Mouse (Mus musculus): ENCODE measurements around the gene Gpx8. TPM values are rescaled to one million over a fixed set of nuclear protein-coding genes. Genes with fewer than 3 reads are reported as not detected.
"Not testable (repeated sequence)": the region's sequence is repeated elsewhere in the genome, so short reads cannot be mapped to it uniquely, and the experiment has no call there.

Gpx8 gene
- polyA plus RNA-seq, 1 experiment from 2014 or later = 91.0 TPM

GRCm38 (mm10) chr13:113032831-113033230 lies 13.4 kb downstream of the Gpx8 start:
- no peaks in the 10 kb centered on the region for H3K36me3 ChIP-seq (ENCODE audit: control insufficient read depth, insufficient read depth, low read length)
- no peaks in the 10 kb centered on the region for H3K9me3 ChIP-seq (ENCODE audit: control insufficient read depth, low read length)
- H3K9ac ChIP-seq (ENCODE audit: low read depth, low read length) = no peak overlapping the region
- H3K4me2 ChIP-seq (ENCODE audit: low read depth, low read length) = no peak overlapping the region
- peaks cover 31% of the 10 kb centered on the region for H3K27me3 ChIP-seq (replicated peaks; ENCODE audit: control insufficient read depth, insufficient read depth, low read length)
- peaks cover 4% of the 10 kb centered on the region for H3K4me1 ChIP-seq (ENCODE audit: control insufficient read depth, insufficient read depth, low read length)
- ATAC-seq = no peak
- H3K4me3 ChIP-seq (ENCODE audit: low read length) = no peak overlapping the region
- no peak overlapping the region for H3K27ac ChIP-seq (ENCODE audit: low read length)

DNA sequence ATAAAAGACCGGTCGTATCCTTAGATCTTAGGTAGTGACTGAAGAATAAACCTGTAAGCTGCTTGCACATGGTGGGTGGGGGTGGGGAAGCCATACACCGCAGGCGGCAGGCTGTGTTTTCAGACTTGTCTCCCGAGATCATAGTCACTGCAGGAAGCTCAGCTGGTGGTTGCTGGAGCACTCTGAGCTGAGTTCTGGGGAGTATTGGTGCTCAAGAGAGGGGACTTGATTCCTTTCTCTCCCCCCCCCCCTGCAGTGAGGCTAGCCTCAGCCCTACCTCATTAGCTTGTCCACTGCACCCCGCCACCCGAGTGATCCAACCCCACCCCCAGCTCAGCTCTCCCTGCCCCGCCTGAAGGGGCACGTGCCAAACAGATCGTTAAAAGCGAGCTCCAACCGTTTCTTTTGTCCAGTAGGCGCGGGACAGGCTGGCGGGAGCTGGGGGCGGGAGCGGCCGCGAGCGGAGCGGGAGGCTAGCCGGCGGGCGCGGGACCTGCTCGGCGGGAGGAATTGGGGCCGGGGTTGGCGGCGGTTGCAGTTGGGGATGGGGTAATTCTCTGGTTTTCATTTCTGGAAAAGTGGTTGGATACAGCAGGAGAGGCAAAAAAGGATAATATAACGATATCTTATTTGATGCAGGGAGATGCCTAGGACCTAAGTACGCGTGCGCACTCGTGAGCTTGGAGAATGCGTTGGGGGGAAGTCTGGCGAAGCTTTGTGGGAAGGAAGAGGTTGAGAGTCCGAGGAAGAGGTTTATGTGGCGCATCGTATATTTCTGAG lies 14.2 kb downstream of the Gpx8 start:
- Histone ChIP-seq H3K27ac (ENCODE audit: low read length) (no peak overlapping the region), H3K4me2 (ENCODE audit: low read depth, low read length) (peak overlapping the region; percentile 99), H3K9me3 (ENCODE audit: control insufficient read depth, low read length) (no peaks in the 10 kb centered on the region), H3K36me3 (ENCODE audit: control insufficient read depth, insufficient read depth, low read length) (no peaks in the 10 kb centered on the region), H3K27me3 (replicated peaks; ENCODE audit: control insufficient read depth, insufficient read depth, low read length) (peaks cover 28% of the 10 kb centered on the region), H3K9ac (ENCODE audit: low read depth, low read length) (peak overlapping the region; percentile 67), H3K4me3 (ENCODE audit: low read length) (peak overlapping the region; percentile 60), H3K4me1 (ENCODE audit: control insufficient read depth, insufficient read depth, low read length) (peaks cover 4% of the 10 kb centered on the region)
- peak; percentile 42 for ATAC-seq
- under 1% methylated on average over 40 of the region's 40 CpGs for WGBS

DNA sequence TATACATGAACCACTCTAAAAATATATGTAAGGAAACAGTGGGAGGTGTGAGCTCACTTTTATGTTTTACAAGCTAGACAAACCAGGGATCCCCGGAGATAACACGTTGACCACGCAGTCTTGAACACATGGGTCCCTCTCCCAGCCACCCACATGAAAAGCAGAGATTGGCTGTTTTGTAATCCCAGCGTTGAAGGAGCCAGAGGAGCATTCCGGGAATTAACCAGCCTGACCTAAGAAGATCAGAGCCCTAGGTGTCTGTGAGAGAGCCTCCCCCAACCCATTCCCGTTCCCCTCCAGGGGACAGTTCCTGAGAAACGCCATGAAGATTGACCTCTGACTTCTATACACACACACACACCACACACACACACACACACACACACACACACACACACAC lies 14.9 kb downstream of the Gpx8 start:
- H3K27ac ChIP-seq (ENCODE audit: low read length) = no peak overlapping the region
- H3K4me1 ChIP-seq (ENCODE audit: control insufficient read depth, insufficient read depth, low read length) = peaks cover 4% of the 10 kb centered on the region
- H3K4me3 ChIP-seq (ENCODE audit: low read length) = peak overlapping the region; percentile 60; the same call in 1 of the 2 replicates
- H3K27me3 ChIP-seq (replicated peaks; ENCODE audit: control insufficient read depth, insufficient read depth, low read length) = peaks cover 28% of the 10 kb centered on the region
- 2% methylated on average over 7 of the region's 7 CpGs for WGBS
- no peaks in the 10 kb centered on the region for H3K36me3 ChIP-seq (ENCODE audit: control insufficient read depth, insufficient read depth, low read length)
- H3K9ac ChIP-seq (ENCODE audit: low read depth, low read length) = peak overlapping the region; percentile 67; the same call in 1 of the 2 replicates
- no peaks in the 10 kb centered on the region for H3K9me3 ChIP-seq (ENCODE audit: control insufficient read depth, low read length)
- 0 out of 2 replicates have a peak, but pooled peaks have one; percentile 27 for ATAC-seq
- H3K4me2 ChIP-seq (ENCODE audit: low read depth, low read length) = peak overlapping the region; percentile 99

GRCm38 (mm10) chr13:113023274-113024143 lies 22.7 kb downstream of the Gpx8 start:
- Histone ChIP-seq H3K36me3 (ENCODE audit: control insufficient read depth, insufficient read depth, low read length) (no peaks in the 10 kb centered on the region), H3K4me1 (ENCODE audit: control insufficient read depth, insufficient read depth, low read length) (0 out of 2 replicates have a peak, but pooled peaks cover 4% of the 10 kb centered on the region), H3K27ac (ENCODE audit: low read length) (no peak overlapping the region), H3K4me3 (ENCODE audit: low read length) (no peak overlapping the region), H3K9ac (ENCODE audit: low read depth, low read length) (no peak overlapping the region), H3K27me3 (replicated peaks; ENCODE audit: control insufficient read depth, insufficient read depth, low read length) (no peaks in the 10 kb centered on the region; the same call in 1 of the 2 replicates), H3K4me2 (ENCODE audit: low read depth, low read length) (no peak overlapping the region), H3K9me3 (ENCODE audit: control insufficient read depth, low read length) (no peaks in the 10 kb centered on the region)
- no peak for ATAC-seq
- WGBS = 66% methylated on average over 17 of the region's 17 CpGs

DNA sequence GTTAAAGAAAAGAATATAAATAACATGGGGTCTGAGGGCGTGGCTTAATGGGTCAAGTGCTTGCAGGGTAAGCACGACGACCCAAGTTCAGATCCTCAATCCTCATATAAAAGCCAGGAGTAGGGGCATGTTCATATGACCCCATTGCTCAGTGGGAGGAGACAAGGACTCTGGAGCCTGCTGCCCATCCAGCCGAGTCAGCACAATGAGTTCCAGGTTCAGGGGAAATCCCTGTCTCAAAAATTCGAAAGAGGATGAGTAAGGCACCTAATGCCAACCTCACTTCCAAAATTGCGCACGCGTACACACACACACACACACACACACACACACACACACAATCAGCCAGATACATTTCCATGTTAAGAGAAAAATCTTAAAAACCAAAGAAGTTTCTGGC lies 23.7 kb downstream of the Gpx8 start:
- Histone ChIP-seq H3K4me3 (ENCODE audit: low read length) (no peak overlapping the region), H3K36me3 (ENCODE audit: control insufficient read depth, insufficient read depth, low read length) (no peaks in the 10 kb centered on the region), H3K9ac (ENCODE audit: low read depth, low read length) (no peak overlapping the region), H3K4me1 (ENCODE audit: control insufficient read depth, insufficient read depth, low read length) (0 out of 2 replicates have a peak, but pooled peaks cover 4% of the 10 kb centered on the region), H3K9me3 (ENCODE audit: control insufficient read depth, low read length) (no peaks in the 10 kb centered on the region), H3K27ac (ENCODE audit: low read length) (no peak overlapping the region), H3K4me2 (ENCODE audit: low read depth, low read length) (no peak overlapping the region), H3K27me3 (replicated peaks; ENCODE audit: control insufficient read depth, insufficient read depth, low read length) (no peaks in the 10 kb centered on the region)
- ATAC-seq = peak; percentile 56
- WGBS = 73% methylated on average over 8 of the region's 8 CpGs

GRCm38 (mm10) chr13:113021521-113021920 lies 24.7 kb downstream of the Gpx8 start:
- H3K9ac ChIP-seq (ENCODE audit: low read depth, low read length) = no peak overlapping the region
- no peaks in the 10 kb centered on the region for H3K9me3 ChIP-seq (ENCODE audit: control insufficient read depth, low read length)
- H3K4me1 ChIP-seq (ENCODE audit: control insufficient read depth, insufficient read depth, low read length) = 0 out of 2 replicates have a peak, but pooled peaks cover 4% of the 10 kb centered on the region
- H3K27ac ChIP-seq (ENCODE audit: low read length) = no peak overlapping the region
- no peak overlapping the region for H3K4me3 ChIP-seq (ENCODE audit: low read length)
- WGBS = 84% methylated on average over 2 of the region's 2 CpGs
- no peaks in the 10 kb centered on the region for H3K36me3 ChIP-seq (ENCODE audit: control insufficient read depth, insufficient read depth, low read length)
- no peaks in the 10 kb centered on the region for H3K27me3 ChIP-seq (replicated peaks; ENCODE audit: control insufficient read depth, insufficient read depth, low read length)
- no peak overlapping the region for H3K4me2 ChIP-seq (ENCODE audit: low read depth, low read length)
- ATAC-seq = no peak

DNA sequence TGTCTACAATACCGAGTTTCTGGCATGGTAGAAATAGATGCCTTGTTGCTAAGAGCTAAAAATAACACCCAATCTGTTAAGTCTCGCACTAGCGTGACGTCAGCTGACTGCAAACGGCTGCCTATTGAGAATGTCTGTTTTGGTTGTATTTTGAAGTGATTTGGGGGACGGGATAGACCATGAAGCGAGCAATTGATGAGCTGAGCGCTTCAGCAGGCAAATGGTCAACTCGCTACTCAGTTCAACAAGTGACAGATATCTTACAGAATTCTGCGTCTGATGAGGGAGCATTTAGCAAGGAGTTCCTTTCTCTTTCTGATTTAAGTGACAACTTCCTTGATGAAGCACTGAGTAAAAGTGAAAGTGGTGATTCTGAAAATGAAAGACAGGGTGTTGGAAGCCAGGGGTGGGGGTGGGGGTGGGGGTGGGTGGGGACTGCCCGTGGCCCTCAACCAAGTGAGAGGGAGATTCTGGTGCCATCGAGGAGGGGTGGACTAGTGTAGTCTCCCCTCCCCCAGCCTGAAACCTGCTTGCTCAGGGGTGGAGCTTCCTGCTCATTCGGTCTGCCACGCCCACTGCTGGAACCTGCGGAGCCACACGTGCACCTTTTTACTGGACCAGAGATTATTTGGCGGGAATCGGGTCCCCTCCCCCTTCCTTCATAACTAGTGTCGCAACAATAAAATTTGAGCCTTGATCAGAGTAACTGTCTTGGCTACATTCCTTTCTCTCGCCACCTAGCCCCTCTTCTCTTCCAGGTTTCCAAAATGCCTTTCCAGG lies 32.8 kb downstream of the Gpx8 start:
- H3K4me1 ChIP-seq (ENCODE audit: control insufficient read depth, insufficient read depth, low read length); H3K36me3 ChIP-seq (ENCODE audit: control insufficient read depth, insufficient read depth, low read length); H3K9me3 ChIP-seq (ENCODE audit: control insufficient read depth, low read length); H3K27ac ChIP-seq (ENCODE audit: low read length); ATAC-seq; H3K9ac ChIP-seq (ENCODE audit: low read depth, low read length); H3K27me3 ChIP-seq (replicated peaks; ENCODE audit: control insufficient read depth, insufficient read depth, low read length): not testable (repeated sequence)
- WGBS = 42% methylated on average over 19 of the region's 20 CpGs
- peak overlapping the region; percentile 33 for H3K4me3 ChIP-seq (ENCODE audit: low read length)
- peak overlapping the region; percentile 40 for H3K4me2 ChIP-seq (ENCODE audit: low read depth, low read length)

DNA sequence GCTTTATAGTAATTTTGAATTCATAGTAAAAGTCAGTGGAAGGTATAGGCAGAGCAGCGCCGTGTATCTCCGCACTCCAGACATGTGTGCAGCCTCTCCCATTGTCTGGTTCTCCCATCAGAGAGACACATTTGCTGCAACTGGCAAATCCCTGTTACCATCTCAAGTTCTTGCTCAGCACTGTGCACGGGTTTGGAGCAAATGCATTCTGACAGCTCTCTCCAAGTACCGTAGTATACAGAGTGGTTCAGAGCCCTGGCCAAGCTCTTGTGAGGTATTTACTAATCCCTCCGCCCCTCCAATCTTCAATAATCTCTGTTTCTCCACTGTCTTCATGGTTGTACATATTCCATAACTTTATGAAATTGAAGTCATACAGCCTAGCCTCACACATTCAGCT lies 33.5 kb downstream of the Gpx8 start:
- H3K4me3 ChIP-seq (ENCODE audit: low read length) = no peak overlapping the region
- ATAC-seq = no peak

More for the DNA sequence above, 33.5 kb downstream of the Gpx8 start:
- Histone ChIP-seq H3K36me3 (ENCODE audit: control insufficient read depth, insufficient read depth, low read length) (no peaks in the 10 kb centered on the region), H3K27me3 (replicated peaks; ENCODE audit: control insufficient read depth, insufficient read depth, low read length) (no peaks in the 10 kb centered on the region), H3K4me1 (ENCODE audit: control insufficient read depth, insufficient read depth, low read length) (no peaks in the 10 kb centered on the region), H3K4me2 (ENCODE audit: low read depth, low read length) (no peak overlapping the region; the same call in 1 of the 2 replicates), H3K9me3 (ENCODE audit: control insufficient read depth, low read length) (no peaks in the 10 kb centered on the region), H3K9ac (ENCODE audit: low read depth, low read length) (no peak overlapping the region), H3K27ac (ENCODE audit: low read length) (no peak overlapping the region)
- 79% methylated on average over 6 of the region's 6 CpGs for WGBS
